Mouse (Mus musculus) embryonic fibroblast, embryonic 13.5 days (primary cell): ENCODE results near the gene Cxcl14.

Experiments
- CTCF ChIP-seq: IDR thresholded peaks from 2 replicates; pipeline ENCODE4 v1.5.1; 2011; ENCODE audit warnings: mild to moderate bottlenecking, control low read depth, low read length, moderate library complexity, borderline replicate concordance; ENCODE audit not compliant: insufficient read depth
- POLR2A ChIP-seq: IDR thresholded peaks from 2 replicates; pipeline ENCODE4 v1.6.1; 2011; ENCODE audit warnings: low read depth, mild to moderate bottlenecking, control low read depth, low read length, moderate library complexity

- no peak for TF ChIP-seq CTCF
- TF ChIP-seq POLR2A = no peak
Measured at GRCm38 (mm10) chr13:56329769-56330168, 33.4 kb upstream of the Cxcl14 start.
